Mouse (Mus musculus): ENCODE measurements around the gene Ap1s1. TPM values are rescaled to one million over a fixed set of nuclear protein-coding genes. Genes with fewer than 3 reads are reported as not detected.

Ap1s1 gene
- polyA plus RNA-seq, 1 experiment from 2014 or later, result 191 TPM

GRCm38 (mm10) chr5:137031076-137032032 lies 14.6 kb downstream of the Ap1s1 start:
- ATAC-seq (ENCODE audit: insufficient read depth) (no peak), DNase-seq (peak; percentile 67)
- Histone ChIP-seq H3K4me2 (peak overlapping the region; percentile 100), H3K27ac (ENCODE audit: low read depth) (no peak overlapping the region), H3K27me3 (ENCODE audit: insufficient read depth, low read length) (peaks cover 56% of the 10 kb centered on the region), H3K9ac (no peak overlapping the region), H3K4me1 (ENCODE audit: insufficient read depth) (peaks cover 11% of the 10 kb centered on the region; the same call in 1 of the 2 replicates), H3K4me3 (ENCODE audit: low read depth, low read length) (peak overlapping the region; percentile 44), H3K9me3 (ENCODE audit: low read depth, low read length) (no peaks in the 10 kb centered on the region), H3K36me3 (ENCODE audit: insufficient read depth) (peaks cover 15% of the 10 kb centered on the region; the same call in 1 of the 2 replicates)
- no peak for TF ChIP-seq CTCF (IDR thresholded peaks at IDR 0.05; ENCODE audit: low read depth)
- under 1% methylated on average over 78 of the region's 78 CpGs for WGBS

- Histone ChIP-seq H3K27ac (ENCODE audit: low read depth) (no peak overlapping the region), H3K4me1 (ENCODE audit: insufficient read depth) (peaks cover 11% of the 10 kb centered on the region; the same call in 1 of the 2 replicates), H3K9ac (no peak overlapping the region), H3K9me3 (ENCODE audit: low read depth, low read length) (no peaks in the 10 kb centered on the region), H3K4me3 (ENCODE audit: low read depth, low read length) (peak overlapping the region; percentile 27; the same call in 1 of the 2 replicates), H3K4me2 (peak overlapping the region; percentile 62), H3K27me3 (ENCODE audit: insufficient read depth, low read length) (peaks cover 66% of the 10 kb centered on the region), H3K36me3 (ENCODE audit: insufficient read depth) (0 out of 2 replicates have a peak, but pooled peaks cover 6% of the 10 kb centered on the region)
- ATAC-seq (ENCODE audit: insufficient read depth), result no peak
- TF ChIP-seq CTCF (IDR thresholded peaks at IDR 0.05; ENCODE audit: low read depth), result no peak
- WGBS, result 14% methylated on average over 22 of the region's 22 CpGs
- DNase-seq, result no peak
Measured at GRCm38 (mm10) chr5:137030416-137030810, 15.5 kb downstream of the Ap1s1 start.

DNA sequence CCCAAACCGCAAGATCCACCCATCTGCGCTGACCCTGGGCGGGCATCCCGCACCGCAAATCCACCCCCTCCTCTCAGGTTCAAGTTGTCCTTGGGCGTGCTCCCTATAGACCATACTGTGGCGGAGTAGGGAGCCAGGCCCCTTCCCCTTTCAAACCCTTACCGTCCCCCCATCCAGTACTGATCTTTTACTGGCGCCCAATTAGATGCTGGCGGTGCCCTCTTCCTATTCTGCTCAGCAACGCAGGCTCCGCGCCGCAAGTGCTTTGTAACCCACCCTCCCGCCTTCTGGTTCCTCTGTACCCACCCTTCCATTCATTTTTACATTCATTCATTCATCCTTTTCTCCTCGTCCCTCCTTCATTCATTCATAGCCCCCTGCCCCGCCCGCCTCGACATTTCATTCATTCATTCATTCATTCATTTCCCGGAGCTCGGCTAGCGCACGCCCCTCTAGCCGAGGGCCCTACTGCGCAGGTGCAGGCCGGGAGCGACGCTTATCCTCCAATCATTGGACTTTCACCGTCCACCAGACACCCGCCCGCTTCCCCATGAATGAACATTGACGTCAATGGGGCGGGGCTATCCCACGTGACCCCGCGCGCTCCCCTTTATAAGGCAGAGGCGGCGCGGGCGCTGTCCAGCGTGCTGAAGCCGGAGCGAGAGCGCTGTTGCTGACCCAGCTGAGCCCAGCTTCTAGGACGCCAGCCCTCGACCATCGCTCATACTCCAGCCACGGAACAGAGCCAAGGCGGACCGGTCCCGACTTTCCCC lies 16.1 kb downstream of the Ap1s1 start:
- H3K4me3 ChIP-seq (ENCODE audit: low read depth, low read length), result peak overlapping the region; percentile 27
- peak; percentile 8; the same call in 1 of the 2 replicates for TF ChIP-seq CTCF (IDR thresholded peaks at IDR 0.05; ENCODE audit: low read depth)
- peaks cover 71% of the 10 kb centered on the region for H3K27me3 ChIP-seq (ENCODE audit: insufficient read depth, low read length)
- peaks cover 11% of the 10 kb centered on the region; the same call in 1 of the 2 replicates for H3K4me1 ChIP-seq (ENCODE audit: insufficient read depth)
- 1% methylated on average over 52 of the region's 52 CpGs for WGBS
- no peak overlapping the region for H3K9ac ChIP-seq
- ATAC-seq (ENCODE audit: insufficient read depth) (peak; percentile 42), DNase-seq (peak; percentile 99)
- no peak overlapping the region for H3K27ac ChIP-seq (ENCODE audit: low read depth)
- H3K4me2 ChIP-seq, result peak overlapping the region; percentile 62
- 0 out of 2 replicates have a peak, but pooled peaks cover 3% of the 10 kb centered on the region for H3K36me3 ChIP-seq (ENCODE audit: insufficient read depth)
- H3K9me3 ChIP-seq (ENCODE audit: low read depth, low read length), result no peaks in the 10 kb centered on the region

GRCm38 (mm10) chr5:137029273-137029585 lies 16.7 kb downstream of the Ap1s1 start:
- peak overlapping the region; percentile 27; the same call in 1 of the 2 replicates for H3K4me3 ChIP-seq (ENCODE audit: low read depth, low read length)

DNA sequence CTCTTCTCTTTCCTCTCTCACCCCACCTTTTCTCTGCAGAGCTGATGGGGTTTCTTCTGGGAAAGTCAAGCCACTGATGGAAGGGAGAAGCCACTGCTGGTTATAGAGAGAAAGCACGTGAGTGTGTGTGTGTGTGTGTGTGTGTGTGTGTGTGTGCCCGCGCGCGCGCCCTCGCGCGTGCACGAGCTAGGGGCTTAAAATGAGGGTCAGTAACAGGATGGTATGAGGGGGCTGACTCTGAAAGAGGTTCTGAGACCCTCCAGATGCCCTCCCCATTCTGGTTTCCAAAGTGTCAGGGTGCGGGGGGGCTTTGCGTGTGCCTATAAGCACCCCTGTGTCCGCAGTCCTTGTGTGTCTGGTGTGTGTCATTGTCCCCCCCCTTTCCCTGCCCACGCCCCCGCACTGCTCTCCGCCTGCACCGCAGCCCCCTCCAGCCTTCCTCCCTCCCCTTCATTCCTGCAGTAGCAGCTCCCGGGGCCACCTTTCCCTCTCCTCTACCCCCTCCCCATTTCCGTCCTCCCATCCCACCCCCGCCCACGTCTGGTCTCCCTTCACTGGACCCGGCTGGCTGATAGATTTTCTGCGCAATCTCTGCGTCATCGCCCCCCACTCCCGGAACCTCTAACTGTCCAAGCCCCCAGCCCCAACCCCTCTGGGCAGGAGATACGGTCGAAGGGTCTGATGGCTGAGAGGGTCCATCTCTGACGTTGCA lies 17.2 kb downstream of the Ap1s1 start:
- Histone ChIP-seq H3K27me3 (ENCODE audit: insufficient read depth, low read length) (peaks cover 80% of the 10 kb centered on the region), H3K4me1 (ENCODE audit: insufficient read depth) (peaks cover 11% of the 10 kb centered on the region; the same call in 1 of the 2 replicates), H3K9me3 (ENCODE audit: low read depth, low read length) (no peaks in the 10 kb centered on the region), H3K27ac (ENCODE audit: low read depth) (no peak overlapping the region), H3K36me3 (ENCODE audit: insufficient read depth) (no peaks in the 10 kb centered on the region), H3K4me3 (ENCODE audit: low read depth, low read length) (no peak overlapping the region), H3K9ac (no peak overlapping the region), H3K4me2 (no peak overlapping the region)
- no peak for DNase-seq
- 6% methylated on average over 29 of the region's 29 CpGs for WGBS
- ATAC-seq (ENCODE audit: insufficient read depth), result no peak
- TF ChIP-seq CTCF (IDR thresholded peaks at IDR 0.05; ENCODE audit: low read depth), result no peak

More at GRCm38 (mm10) chr5:137029273-137029585, 16.7 kb downstream of the Ap1s1 start:
- peaks cover 77% of the 10 kb centered on the region for H3K27me3 ChIP-seq (ENCODE audit: insufficient read depth, low read length)
- 1% methylated on average over 8 of the region's 8 CpGs for WGBS
- H3K9me3 ChIP-seq (ENCODE audit: low read depth, low read length), result no peaks in the 10 kb centered on the region
- TF ChIP-seq CTCF (IDR thresholded peaks at IDR 0.05; ENCODE audit: low read depth), result no peak
- H3K9ac ChIP-seq, result no peak overlapping the region
- no peak overlapping the region for H3K27ac ChIP-seq (ENCODE audit: low read depth)
- H3K4me2 ChIP-seq, result peak overlapping the region; percentile 62
- no peak for ATAC-seq (ENCODE audit: insufficient read depth)
- no peaks in the 10 kb centered on the region for H3K36me3 ChIP-seq (ENCODE audit: insufficient read depth)
- H3K4me1 ChIP-seq (ENCODE audit: insufficient read depth), result peaks cover 11% of the 10 kb centered on the region; the same call in 1 of the 2 replicates
- no peak for DNase-seq

GRCm38 (mm10) chr5:137026092-137026491 lies 19.8 kb downstream of the Ap1s1 start, which contains the start of gene Vgf:
TSS of gene Vgf (plus strand) at chr5:137026392.
- Histone ChIP-seq H3K9me3 (ENCODE audit: low read depth, low read length) (no peaks in the 10 kb centered on the region), H3K4me1 (ENCODE audit: insufficient read depth) (peaks cover 5% of the 10 kb centered on the region; the same call in 1 of the 2 replicates), H3K36me3 (ENCODE audit: insufficient read depth) (no peaks in the 10 kb centered on the region), H3K4me2 (peak within 1 kb of the TSS; percentile 15; the same call in 1 of the 2 replicates), H3K27me3 (ENCODE audit: insufficient read depth, low read length) (peaks cover 65% of the 10 kb centered on the region), H3K9ac (no peak within 1 kb of the TSS), H3K4me3 (ENCODE audit: low read depth, low read length) (no peak within 1 kb of the TSS), H3K27ac (ENCODE audit: low read depth) (no peak within 1 kb of the TSS)
- TF ChIP-seq CTCF (IDR thresholded peaks at IDR 0.05; ENCODE audit: low read depth), result no peak
- ATAC-seq (ENCODE audit: insufficient read depth) (no peak), DNase-seq (no peak)
- 16% methylated on average over 4 of the region's 4 CpGs for WGBS
